Mouse (Mus musculus) midbrain, embryonic 15.5 days (tissue): ENCODE results near the gene Mindy2. TPM values are rescaled to one million over a fixed set of nuclear protein-coding genes. Genes with fewer than 3 reads are reported as not detected.

ENCODE experiments used
- ATAC-seq: fragments of 200-750 bp; cut with Nextera tagmentation; replicated peaks from 2 replicates; pipeline ENCODE4 v1.8.0; 2017; ENCODE audit warnings: moderate TSS enrichment
- H3K27ac ChIP-seq: fragments of 300-500 bp; sonication (generic); 2 replicates; pipeline ENCODE4 v1.5.1; 2015; ENCODE audit warnings: mild to moderate bottlenecking, inconsistent platforms
- H3K27me3 ChIP-seq: fragments of 300-500 bp; sonication (generic); replicated peaks from 2 replicates; pipeline ENCODE4 v1.6.1; 2015; ENCODE audit warnings: inconsistent platforms
- H3K36me3 ChIP-seq: fragments of 300-500 bp; sonication (generic); replicated peaks from 2 replicates; pipeline ENCODE4 v1.6.1; 2015; ENCODE audit warnings: inconsistent platforms
- H3K4me1 ChIP-seq: fragments of 300-500 bp; sonication (generic); 2 replicates; pipeline ENCODE4 v1.6.1; 2015; ENCODE audit warnings: inconsistent platforms
- H3K4me2 ChIP-seq: fragments of 300-500 bp; sonication (generic); 2 replicates; pipeline ENCODE4 v1.6.1; 2015; ENCODE audit warnings: inconsistent platforms, mild to moderate bottlenecking, moderate library complexity
- H3K4me3 ChIP-seq: fragments of 300-500 bp; sonication (generic); 2 replicates; pipeline ENCODE4 v1.5.1; 2015; ENCODE audit warnings: mild to moderate bottlenecking, inconsistent platforms
- H3K9ac ChIP-seq: fragments of 300-500 bp; sonication (generic); 2 replicates; pipeline ENCODE4 v1.6.1; 2015; ENCODE audit warnings: mild to moderate bottlenecking, inconsistent platforms
- H3K9me3 ChIP-seq: fragments of 300-500 bp; sonication (generic); 2 replicates; pipeline ENCODE4 v1.6.1; 2016; ENCODE audit warnings: inconsistent platforms
- WGBS: fragments of 180-500 bp; shearing (Covaris S2); methylation state at CpG from one replicate; pipeline ENCODE4 v1.1.7; 2015; ENCODE audit warnings: mixed read lengths; 5-methylcytosine and 5-hydroxymethylcytosine counted together
- polyA plus RNA-seq: library from polyadenylated mRNA; unstranded; fragments of >200 nt; fragmentation: Nextera tagmentation; extraction: Ambion mirVana; gene quantifications from 2 replicates; pipeline ENCODE4 v1.2.1, GENCODE M21; 2015

The Mindy2 gene
- 23.7 and 29.0 TPM in 2 replicates for polyA plus RNA-seq

- Histone ChIP-seq H3K36me3 (no peaks in the 10 kb centered on the region), H3K27ac (peak within 1 kb of the TSS; percentile 98), H3K9me3 (no peaks in the 10 kb centered on the region), H3K27me3 (no peaks in the 10 kb centered on the region), H3K9ac (peak within 1 kb of the TSS; percentile 82), H3K4me2 (peak within 1 kb of the TSS; percentile 66), H3K4me3 (peak within 1 kb of the TSS; percentile 78), H3K4me1 (peaks cover 32% of the 10 kb centered on the region)
- WGBS = 2% methylated on average over 67 of the region's 67 CpGs
- peak; percentile 97 for ATAC-seq
Measured at GRCm38 (mm10) chr9:70657013-70657967, at the start of gene Mindy2. Mindy2 (minus strand) TSS chr9:70657174.

GRCm38 (mm10) chr9:70706444-70706843 lies 49.5 kb upstream of the Mindy2 start:
- H3K9me3 ChIP-seq = no peaks in the 10 kb centered on the region
- no peak overlapping the region for H3K4me3 ChIP-seq
- WGBS = 100% methylated on average over 1 of the region's 1 CpGs
- H3K4me2 ChIP-seq = no peak overlapping the region
- no peak overlapping the region for H3K9ac ChIP-seq
- no peak overlapping the region for H3K27ac ChIP-seq
- no peak for ATAC-seq
- H3K36me3 ChIP-seq = 0 out of 2 replicates have a peak, but pooled peaks cover 4% of the 10 kb centered on the region
- H3K4me1 ChIP-seq = no peaks in the 10 kb centered on the region
- no peaks in the 10 kb centered on the region for H3K27me3 ChIP-seq

- WGBS = 95% methylated on average over 5 of the region's 5 CpGs
- no peaks in the 10 kb centered on the region for H3K9me3 ChIP-seq
- no peaks in the 10 kb centered on the region for H3K4me1 ChIP-seq
- no peak for ATAC-seq
- H3K36me3 ChIP-seq = 0 out of 2 replicates have a peak, but pooled peaks cover 4% of the 10 kb centered on the region
- H3K4me3 ChIP-seq = no peak overlapping the region
- H3K9ac ChIP-seq = no peak overlapping the region
- H3K27me3 ChIP-seq = no peaks in the 10 kb centered on the region
- no peak overlapping the region for H3K27ac ChIP-seq
- H3K4me2 ChIP-seq = no peak overlapping the region
Measured at GRCm38 (mm10) chr9:70703597-70704203, 46.7 kb upstream of the Mindy2 start.

GRCm38 (mm10) chr9:70698090-70698489 lies 41.1 kb upstream of the Mindy2 start:
- no peak overlapping the region for H3K4me2 ChIP-seq
- H3K4me1 ChIP-seq = no peaks in the 10 kb centered on the region
- 91% methylated on average over 1 of the region's 1 CpGs for WGBS

GRCm38 (mm10) chr9:70695723-70696122 lies 38.7 kb upstream of the Mindy2 start:
- H3K4me1 ChIP-seq = no peaks in the 10 kb centered on the region
- no peak overlapping the region for H3K27ac ChIP-seq
- H3K36me3 ChIP-seq = no peaks in the 10 kb centered on the region
- no peaks in the 10 kb centered on the region for H3K9me3 ChIP-seq
- WGBS = 96% methylated on average over 2 of the region's 2 CpGs
- H3K9ac ChIP-seq = no peak overlapping the region
- no peak overlapping the region for H3K4me3 ChIP-seq
- ATAC-seq = no peak
- no peaks in the 10 kb centered on the region for H3K27me3 ChIP-seq
- no peak overlapping the region for H3K4me2 ChIP-seq

More at GRCm38 (mm10) chr9:70698090-70698489, 41.1 kb upstream of the Mindy2 start:
- no peak overlapping the region for H3K9ac ChIP-seq
- H3K36me3 ChIP-seq = no peaks in the 10 kb centered on the region
- H3K27ac ChIP-seq = no peak overlapping the region
- H3K4me3 ChIP-seq = no peak overlapping the region
- H3K9me3 ChIP-seq = no peaks in the 10 kb centered on the region
- ATAC-seq = no peak
- no peaks in the 10 kb centered on the region for H3K27me3 ChIP-seq

GRCm38 (mm10) chr9:70691772-70692693 lies 35.1 kb upstream of the Mindy2 start:
- no peak for ATAC-seq
- Histone ChIP-seq H3K4me1 (no peaks in the 10 kb centered on the region), H3K4me3 (no peak overlapping the region), H3K4me2 (no peak overlapping the region), H3K27ac (no peak overlapping the region), H3K27me3 (no peaks in the 10 kb centered on the region), H3K36me3 (no peaks in the 10 kb centered on the region), H3K9me3 (no peaks in the 10 kb centered on the region), H3K9ac (no peak overlapping the region)
- 82% methylated on average over 2 of the region's 2 CpGs for WGBS

GRCm38 (mm10) chr9:70690579-70690978 lies 33.6 kb upstream of the Mindy2 start:
- ATAC-seq = no peak
- Histone ChIP-seq H3K4me3 (no peak overlapping the region), H3K27me3 (no peaks in the 10 kb centered on the region), H3K27ac (no peak overlapping the region), H3K9ac (no peak overlapping the region), H3K36me3 (no peaks in the 10 kb centered on the region), H3K4me2 (no peak overlapping the region), H3K9me3 (no peaks in the 10 kb centered on the region), H3K4me1 (no peaks in the 10 kb centered on the region)

GRCm38 (mm10) chr9:70689926-70690325 lies 33.0 kb upstream of the Mindy2 start:
- Histone ChIP-seq H3K27ac (no peak overlapping the region), H3K4me1 (no peaks in the 10 kb centered on the region), H3K9me3 (no peaks in the 10 kb centered on the region), H3K9ac (no peak overlapping the region), H3K36me3 (no peaks in the 10 kb centered on the region), H3K4me2 (no peak overlapping the region), H3K4me3 (no peak overlapping the region), H3K27me3 (no peaks in the 10 kb centered on the region)
- 73% methylated on average over 3 of the region's 3 CpGs for WGBS
- no peak for ATAC-seq

GRCm38 (mm10) chr9:70688301-70688968 lies 31.5 kb upstream of the Mindy2 start:
- no peak overlapping the region for H3K4me2 ChIP-seq
- no peak for ATAC-seq
- H3K9ac ChIP-seq = no peak overlapping the region
- H3K9me3 ChIP-seq = no peaks in the 10 kb centered on the region
- 82% methylated on average over 2 of the region's 2 CpGs for WGBS
- no peak overlapping the region for H3K27ac ChIP-seq
- no peaks in the 10 kb centered on the region for H3K4me1 ChIP-seq
- no peaks in the 10 kb centered on the region for H3K27me3 ChIP-seq
- H3K36me3 ChIP-seq = no peaks in the 10 kb centered on the region
- no peak overlapping the region for H3K4me3 ChIP-seq

- H3K9me3 ChIP-seq = no peaks in the 10 kb centered on the region
- ATAC-seq = no peak
- H3K27me3 ChIP-seq = no peaks in the 10 kb centered on the region
- no peak overlapping the region for H3K9ac ChIP-seq
- H3K4me1 ChIP-seq = peaks cover 24% of the 10 kb centered on the region
- H3K36me3 ChIP-seq = no peaks in the 10 kb centered on the region
- H3K27ac ChIP-seq = no peak overlapping the region
- 89% methylated on average over 1 of the region's 1 CpGs for WGBS
- H3K4me3 ChIP-seq = no peak overlapping the region
- no peak overlapping the region for H3K4me2 ChIP-seq
Measured at GRCm38 (mm10) chr9:70682202-70682601, 25.2 kb upstream of the Mindy2 start.
